In the genomic region with DNA sequence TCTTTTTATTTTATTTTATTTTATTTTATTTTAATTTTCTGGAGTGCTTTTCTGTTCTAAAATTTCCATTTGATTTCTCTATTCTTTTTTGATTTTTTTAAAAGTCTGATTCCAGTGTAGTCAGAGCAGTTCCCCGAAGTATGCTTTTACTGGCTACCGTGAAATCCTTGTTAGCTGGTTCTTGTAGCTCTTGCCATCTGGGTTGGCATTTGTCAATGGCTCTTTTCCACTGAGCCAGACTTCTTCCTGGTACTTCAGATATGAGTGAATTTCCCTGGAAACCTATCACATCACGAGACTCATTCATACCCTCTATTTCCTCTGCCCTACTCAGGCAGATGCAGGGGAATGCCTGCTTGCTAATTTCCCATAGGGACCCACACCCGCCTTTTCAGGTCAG, we compare ENCODE assay signal across 23 mouse cellular contexts.
A peak's percentile ranks its signal among the peaks of the same experiment; 100 is the strongest.
DNase-seq lines count a peak whose midpoint lies in the region; ATAC-seq and TF ChIP-seq lines count a peak whose summit lies in the region.
"Had no signal": no experiment of that assay in that cellular context is flagged by ENCODE, and none has a peak within 500 bp of the region (broad histone marks: within the 10 kb centered on the region; RNA-seq: fewer than 3 reads in every experiment).

No protein-coding gene starts in this region.

- no peaks in the 10 kb centered on the region for H3K27me3 ChIP-seq in forebrain, embryonic 14.5 days (replicated peaks; ENCODE audit: control insufficient read depth, insufficient read depth, low read length)
- H3K27me3 ChIP-seq in forebrain, embryonic 12.5 days: no peaks in the 10 kb centered on the region
- H3K27me3 ChIP-seq in midbrain, postnatal 0 days (ENCODE audit: insufficient read depth, low read length): no peaks in the 10 kb centered on the region
- no peaks in the 10 kb centered on the region for H3K27me3 ChIP-seq in midbrain, embryonic 14.5 days (ENCODE audit: control insufficient read depth, insufficient read depth, low read length)
- H3K27me3 ChIP-seq: embryonic facial prominence, embryonic 15.5 days; heart, embryonic 15.5 days had no signal

- H3K9me3 ChIP-seq in forebrain, embryonic 14.5 days (replicated peaks; ENCODE audit: control insufficient read depth, low read length): no peaks in the 10 kb centered on the region
- no peaks in the 10 kb centered on the region for H3K9me3 ChIP-seq in forebrain, embryonic 12.5 days
- H3K9me3 ChIP-seq in midbrain, postnatal 0 days (ENCODE audit: low read length): no peaks in the 10 kb centered on the region
- no peaks in the 10 kb centered on the region for H3K9me3 ChIP-seq in midbrain, embryonic 14.5 days (ENCODE audit: control insufficient read depth, low read length)
- H3K9me3 ChIP-seq: embryonic facial prominence, embryonic 15.5 days; heart, embryonic 15.5 days had no signal

- H3K36me3 ChIP-seq in forebrain, embryonic 14.5 days (ENCODE audit: control insufficient read depth, insufficient read depth, low read length): no peaks in the 10 kb centered on the region
- no peaks in the 10 kb centered on the region for H3K36me3 ChIP-seq in forebrain, embryonic 12.5 days (replicated peaks)
- no peaks in the 10 kb centered on the region for H3K36me3 ChIP-seq in midbrain, postnatal 0 days (ENCODE audit: insufficient read depth, low read length)
- H3K36me3 ChIP-seq in midbrain, embryonic 14.5 days (ENCODE audit: control insufficient read depth, insufficient read depth, low read length): no peaks in the 10 kb centered on the region
- H3K36me3 ChIP-seq: embryonic facial prominence, embryonic 15.5 days; heart, embryonic 15.5 days had no signal

- no peak overlapping the region for H3K4me3 ChIP-seq in forebrain, embryonic 14.5 days (ENCODE audit: low read depth, low read length)
- no peak overlapping the region for H3K4me3 ChIP-seq in forebrain, embryonic 12.5 days (replicated peaks)
- H3K4me3 ChIP-seq in midbrain, postnatal 0 days (ENCODE audit: low read depth, low read length): no peak overlapping the region
- H3K4me3 ChIP-seq in midbrain, embryonic 14.5 days (replicated peaks; ENCODE audit: low read depth, low read length): no peak overlapping the region
- H3K4me3 ChIP-seq: embryonic facial prominence, embryonic 15.5 days; erythroblast, embryonic 14.5 days; heart, adult 2 months; heart, embryonic 15.5 days had no signal

- peak; percentile 58 for DNase-seq in forebrain, embryonic 14.5 days (ENCODE audit: low spot score)
- DNase-seq in frontal cortex, adult 2 months (ENCODE audit: extremely low spot score in 1 of 2, low spot score in 1 of 2): no peak
- peak; percentile 30 for DNase-seq in midbrain, postnatal 0 days (ENCODE audit: low spot score)
- no peak for DNase-seq in midbrain, embryonic 14.5 days
- DNase-seq in brain, embryonic 18.5 days (ENCODE audit: low read depth, low spot score): peak; percentile 49
- DNase-seq: adrenal gland, postnatal 14 days; cerebellum, adult 11-12 months; cerebellum, adult 9-10 months; embryo, embryonic 11 days; gastrocnemius, postnatal 10 days; heart, adult 2 months; heart, postnatal 14 days; kidney, adult 2 months had no signal

- 80% methylated on average over 4 of the region's 4 CpGs for WGBS in forebrain, embryonic 14.5 days
- 78% methylated on average over 4 of the region's 4 CpGs for WGBS in forebrain, embryonic 12.5 days
- WGBS in midbrain, postnatal 0 days: 58% methylated on average over 4 of the region's 4 CpGs
- 62% methylated on average over 4 of the region's 4 CpGs for WGBS in midbrain, embryonic 14.5 days

- H3K9ac ChIP-seq in forebrain, embryonic 14.5 days (ENCODE audit: low read length): no peak overlapping the region
- no peak overlapping the region for H3K9ac ChIP-seq in forebrain, embryonic 12.5 days
- no peak overlapping the region for H3K9ac ChIP-seq in midbrain, postnatal 0 days (replicated peaks; ENCODE audit: low read length, poor library complexity, severe bottlenecking)
- H3K9ac ChIP-seq in midbrain, embryonic 14.5 days (replicated peaks; ENCODE audit: low read length): no peak overlapping the region
- H3K9ac ChIP-seq: embryonic facial prominence, embryonic 15.5 days; heart, embryonic 15.5 days; hindbrain, embryonic 14.5 days had no signal

- H3K27ac ChIP-seq in forebrain, embryonic 14.5 days (ENCODE audit: low read depth, low read length): no peak overlapping the region
- no peak overlapping the region for H3K27ac ChIP-seq in forebrain, embryonic 12.5 days
- H3K27ac ChIP-seq in midbrain, postnatal 0 days (ENCODE audit: low read depth, low read length): no peak overlapping the region
- H3K27ac ChIP-seq in midbrain, embryonic 14.5 days (replicated peaks; ENCODE audit: low read depth, low read length): no peak overlapping the region
- H3K27ac ChIP-seq: embryonic facial prominence, embryonic 15.5 days; heart, adult 2 months; heart, embryonic 15.5 days; hindbrain, embryonic 14.5 days had no signal

- no peak overlapping the region for H3K4me2 ChIP-seq in forebrain, embryonic 14.5 days (ENCODE audit: low read length)
- H3K4me2 ChIP-seq in forebrain, embryonic 12.5 days: no peak overlapping the region
- H3K4me2 ChIP-seq in midbrain, postnatal 0 days (ENCODE audit: low read depth, low read length, poor library complexity, severe bottlenecking): no peak overlapping the region
- H3K4me2 ChIP-seq in midbrain, embryonic 14.5 days (ENCODE audit: low read length): no peak overlapping the region
- H3K4me2 ChIP-seq: embryonic facial prominence, embryonic 15.5 days; heart, embryonic 11.5 days; heart, embryonic 15.5 days; hindbrain, embryonic 14.5 days had no signal

- H3K4me1 ChIP-seq in forebrain, embryonic 14.5 days (ENCODE audit: control insufficient read depth, insufficient read depth, low read length): no peaks in the 10 kb centered on the region
- no peaks in the 10 kb centered on the region for H3K4me1 ChIP-seq in forebrain, embryonic 12.5 days
- no peaks in the 10 kb centered on the region for H3K4me1 ChIP-seq in midbrain, postnatal 0 days (ENCODE audit: insufficient read depth, low read length)
- H3K4me1 ChIP-seq in midbrain, embryonic 14.5 days (ENCODE audit: control insufficient read depth, insufficient read depth, low read length): no peaks in the 10 kb centered on the region
- H3K4me1 ChIP-seq: embryonic facial prominence, embryonic 15.5 days; heart, embryonic 15.5 days had no signal

- ATAC-seq in forebrain, embryonic 14.5 days: no peak
- no peak for ATAC-seq in forebrain, embryonic 12.5 days (ENCODE audit: low FRiP score)
- peak; percentile 44; the same call in 1 of the 2 replicates for ATAC-seq in frontal cortex, adult (ENCODE audit: low TSS enrichment)
- ATAC-seq in midbrain, postnatal 0 days (ENCODE audit: low FRiP score): no peak
- ATAC-seq in midbrain, embryonic 14.5 days (ENCODE audit: low FRiP score, low TSS enrichment): no peak
- ATAC-seq: activated CD4-positive, CD25-positive, alpha-beta regulatory T cell, adult 4 months; intestine, embryonic 16.5 days; Patski had no signal

- no peak for TF ChIP-seq CTCF in midbrain, postnatal 0 days (IDR thresholded peaks at IDR 0.05)

Comparison
In these comparisons a context has a peak if more than half of its experiments do, and no peak if none do; other contexts are left out.
1. DNase-seq: peak in forebrain, embryonic 14.5 days (single experiment), midbrain, postnatal 0 days (single experiment) and brain, embryonic 18.5 days (single experiment); none in frontal cortex, adult 2 months (0 of 2) and midbrain, embryonic 14.5 days (single experiment).